Mouse (Mus musculus) intestine, postnatal 0 days (tissue): ENCODE results near the gene Atp6v0e. TPM values are rescaled to one million over a fixed set of nuclear protein-coding genes. Genes with fewer than 3 reads are reported as not detected.

Experiments
- ATAC-seq: fragments of 200-750 bp; cut with Nextera tagmentation; 2 replicates; pipeline ENCODE4 v1.8.0; 2017; ENCODE audit warnings: mild to moderate bottlenecking, moderate TSS enrichment, moderate library complexity
- H3K27ac ChIP-seq: fragments of 300-500 bp; sonication (generic); 2 replicates; pipeline ENCODE4 v1.5.1; 2014; ENCODE audit warnings: mild to moderate bottlenecking, low read depth, low read length, moderate library complexity
- H3K27me3 ChIP-seq: fragments of 300-500 bp; sonication (generic); replicated peaks from 2 replicates; pipeline ENCODE4 v1.6.1; 2014; ENCODE audit warnings: low read length, mixed read lengths; ENCODE audit not compliant: control insufficient read depth, insufficient read depth
- H3K36me3 ChIP-seq: fragments of 300-500 bp; sonication (generic); 2 replicates; pipeline ENCODE4 v1.6.1; 2014; ENCODE audit warnings: mild to moderate bottlenecking, moderate library complexity; ENCODE audit not compliant: control insufficient read depth, insufficient read depth
- H3K4me1 ChIP-seq: fragments of 300-500 bp; sonication (generic); replicated peaks from 2 replicates; pipeline ENCODE4 v1.6.1; 2014; ENCODE audit warnings: antibody characterized with exemption, low read length, mixed read lengths; ENCODE audit not compliant: control insufficient read depth, insufficient read depth
- H3K4me2 ChIP-seq: fragments of 300-500 bp; sonication (generic); replicated peaks from 2 replicates; pipeline ENCODE4 v1.6.1; 2014; ENCODE audit warnings: low read depth, mild to moderate bottlenecking, moderate library complexity
- H3K4me3 ChIP-seq: fragments of 300-500 bp; sonication (generic); 2 replicates; pipeline ENCODE4 v1.5.1; 2014; ENCODE audit warnings: low read depth, low read length
- H3K9ac ChIP-seq: fragments of 300-500 bp; sonication (generic); 2 replicates; pipeline ENCODE4 v1.6.1; 2014; ENCODE audit warnings: mild to moderate bottlenecking, low read depth, low read length
- H3K9me3 ChIP-seq: fragments of 300-500 bp; sonication (generic); 2 replicates; pipeline ENCODE4 v1.6.1; 2016; ENCODE audit warnings: mixed run types; ENCODE audit not compliant: control insufficient read depth
- CTCF ChIP-seq: sonication (generic); IDR thresholded peaks from 2 replicates; pipeline ENCODE4 v1.5.1; 2016; ENCODE audit warnings: low read depth, mild to moderate bottlenecking, control low read depth, antibody characterized with exemption, moderate library complexity
- WGBS: fragments of 180-500 bp; shearing (Covaris S2); extraction: QIAGEN DNeasy Blood & Tissue Kit; methylation state at CpG from one replicate; pipeline ENCODE4 v1.1.7; 2014; 5-methylcytosine and 5-hydroxymethylcytosine counted together
- polyA plus RNA-seq: library from polyadenylated mRNA; unstranded; fragments of >200 nt; fragmentation: Nextera tagmentation; extraction: Ambion mirVana; gene quantifications from 2 replicates; pipeline ENCODE4 v1.2.1, GENCODE M21; 2015

Atp6v0e gene
- polyA plus RNA-seq, 1 experiment from 2014 or later: 571 TPM

- Histone ChIP-seq H3K4me2 (peak overlapping the region; percentile 75), H3K27me3 (0 out of 2 replicates have a peak, but pooled peaks cover 4% of the 10 kb centered on the region), H3K9me3 (no peaks in the 10 kb centered on the region), H3K4me1 (no peaks in the 10 kb centered on the region), H3K9ac (no peak overlapping the region; the same call in 1 of the 2 replicates), H3K4me3 (peak overlapping the region; percentile 94), H3K36me3 (peaks cover 3% of the 10 kb centered on the region; the same call in 1 of the 2 replicates), H3K27ac (no peak overlapping the region)
- ATAC-seq: peak; percentile 12; the same call in 1 of the 2 replicates
- no peak for TF ChIP-seq CTCF
- WGBS: 22% methylated on average over 7 of the region's 7 CpGs
Observed at GRCm38 (mm10) chr17:26675845-26676244, 12.8 kb downstream of the Atp6v0e start.

- peak overlapping the region; percentile 86 for H3K9ac ChIP-seq
- H3K27me3 ChIP-seq: 0 out of 2 replicates have a peak, but pooled peaks cover 4% of the 10 kb centered on the region
- H3K9me3 ChIP-seq: no peaks in the 10 kb centered on the region
- H3K4me2 ChIP-seq: peak overlapping the region; percentile 75
- peak overlapping the region; percentile 94 for H3K4me3 ChIP-seq
- H3K36me3 ChIP-seq: peaks cover 5% of the 10 kb centered on the region; the same call in 1 of the 2 replicates
- no peaks in the 10 kb centered on the region for H3K4me1 ChIP-seq
- peak overlapping the region; percentile 96 for H3K27ac ChIP-seq
- WGBS: under 1% methylated on average over 30 of the region's 30 CpGs
- peak; percentile 91 for ATAC-seq
- no peak for TF ChIP-seq CTCF
Observed at GRCm38 (mm10) chr17:26676252-26676615, 13.2 kb downstream of the Atp6v0e start.

- Histone ChIP-seq H3K4me1 (no peaks in the 10 kb centered on the region), H3K4me3 (peak overlapping the region; percentile 94), H3K27me3 (no peaks in the 10 kb centered on the region), H3K36me3 (peaks cover 5% of the 10 kb centered on the region; the same call in 1 of the 2 replicates), H3K27ac (peak overlapping the region; percentile 96), H3K9ac (peak overlapping the region; percentile 86), H3K4me2 (peak overlapping the region; percentile 75), H3K9me3 (no peaks in the 10 kb centered on the region)
- TF ChIP-seq CTCF: peak; percentile 52
- ATAC-seq: peak; percentile 83
- 1% methylated on average over 26 of the region's 26 CpGs for WGBS
Observed at GRCm38 (mm10) chr17:26676616-26677376, 13.8 kb downstream of the Atp6v0e start.

DNA sequence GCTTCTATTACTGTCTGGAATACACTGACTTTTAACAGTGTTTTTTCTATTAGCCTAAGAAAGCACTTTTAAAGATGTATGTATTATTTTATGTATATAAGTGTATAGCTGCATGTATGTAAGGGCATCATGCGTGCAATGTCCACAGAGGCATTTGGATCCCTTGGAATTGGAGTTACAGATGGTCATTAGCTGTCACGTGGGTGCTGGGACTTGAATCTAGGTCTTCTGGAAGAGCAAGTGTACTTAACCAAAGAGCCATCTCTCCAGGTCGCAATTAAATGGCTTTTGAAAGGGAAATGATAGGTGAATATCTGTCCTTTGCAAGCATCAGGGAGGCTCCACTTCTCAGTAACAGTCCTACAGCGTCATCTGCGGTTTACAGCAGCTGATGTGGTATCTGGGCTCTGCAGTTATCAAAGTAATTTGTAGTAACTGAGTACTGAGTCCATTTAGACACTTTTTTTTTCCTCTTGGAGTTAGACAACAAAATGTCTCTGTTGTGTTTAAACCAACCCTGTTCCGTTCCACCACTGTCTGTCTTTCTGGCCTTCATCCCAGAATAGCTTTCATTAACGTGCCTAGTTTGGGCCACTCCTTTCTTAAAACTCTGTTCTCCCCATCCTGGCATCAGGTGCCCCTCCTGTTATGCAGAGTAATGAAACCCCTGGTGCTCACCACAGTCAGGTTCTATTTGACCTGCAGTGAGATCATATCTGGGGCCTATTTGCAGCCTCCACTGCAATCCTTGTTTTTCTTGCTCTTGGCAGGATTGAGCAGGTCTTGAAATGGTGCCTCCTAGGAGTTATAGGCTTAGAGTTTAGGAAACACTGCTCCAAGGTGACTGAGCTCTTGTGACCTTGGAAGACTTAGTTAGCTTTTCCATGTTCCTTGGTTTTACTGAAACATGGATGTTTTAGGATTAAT, 14.9 kb downstream of the Atp6v0e start:
- Histone ChIP-seq H3K9ac (peak overlapping the region; percentile 22; the same call in 1 of the 2 replicates), H3K27me3 (no peaks in the 10 kb centered on the region), H3K27ac (no peak overlapping the region), H3K4me2 (peak overlapping the region; percentile 75), H3K9me3 (no peaks in the 10 kb centered on the region), H3K4me3 (no peak overlapping the region), H3K4me1 (no peaks in the 10 kb centered on the region), H3K36me3 (peaks cover 5% of the 10 kb centered on the region; the same call in 1 of the 2 replicates)
- WGBS: 73% methylated on average over 7 of the region's 7 CpGs
- ATAC-seq: no peak
- TF ChIP-seq CTCF: no peak

DNA sequence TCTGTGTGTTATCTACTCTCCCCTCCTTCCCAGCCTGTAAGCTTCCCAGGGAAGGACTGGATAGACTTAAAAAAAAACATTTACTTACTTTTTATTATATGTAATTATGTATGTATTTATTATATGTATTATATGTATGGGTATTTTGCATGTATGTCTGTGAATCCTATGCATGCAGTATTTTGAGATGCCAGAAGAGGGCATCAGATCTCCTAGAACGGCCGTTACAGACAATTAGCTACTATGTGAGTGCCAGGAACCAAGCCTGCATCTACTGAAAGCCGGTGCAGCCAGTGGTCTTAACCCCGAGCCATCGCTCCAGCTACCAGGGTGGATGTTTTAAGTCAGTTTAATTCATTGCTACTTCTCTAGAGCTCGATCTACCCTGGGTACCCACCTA, 18.2 kb downstream of the Atp6v0e start:
- Histone ChIP-seq H3K9me3 (no peaks in the 10 kb centered on the region), H3K4me3 (no peak overlapping the region), H3K4me2 (no peak overlapping the region), H3K36me3 (peaks cover 18% of the 10 kb centered on the region; the same call in 1 of the 2 replicates), H3K27ac (no peak overlapping the region), H3K9ac (no peak overlapping the region), H3K27me3 (no peaks in the 10 kb centered on the region), H3K4me1 (no peaks in the 10 kb centered on the region)
- TF ChIP-seq CTCF: peak; percentile 33
- WGBS: 96% methylated on average over 6 of the region's 6 CpGs
- no peak for ATAC-seq
